Mouse (Mus musculus) forebrain, embryonic 10.5 days (tissue): ENCODE measurements around the gene Ksr2. TPM values are rescaled to one million over a fixed set of nuclear protein-coding genes. Genes with fewer than 3 reads are reported as not detected.

Experiments
- DNase-seq: peaks from one replicate; pipeline ENCODE4 v3.0.0-alpha.2; 2017; ENCODE audit warnings: low spot score; ENCODE audit errors: extremely low spot score
- H3K27ac ChIP-seq: fragments of 300-500 bp; sonication (generic); 2 replicates; pipeline ENCODE4 v1.5.1; 2016; ENCODE audit warnings: mild to moderate bottlenecking
- H3K27me3 ChIP-seq: fragments of 300-500 bp; sonication (generic); 2 replicates; pipeline ENCODE4 v1.6.1; 2016; ENCODE audit warnings: mild to moderate bottlenecking; ENCODE audit not compliant: poor library complexity, severe bottlenecking
- H3K36me3 ChIP-seq: fragments of 300-500 bp; sonication (generic); replicated peaks from 2 replicates; pipeline ENCODE4 v1.6.1; 2016; ENCODE audit warnings: mild to moderate bottlenecking, moderate library complexity
- H3K4me1 ChIP-seq: fragments of 300-500 bp; sonication (generic); 2 replicates; pipeline ENCODE4 v1.6.1; 2016
- H3K4me3 ChIP-seq: fragments of 300-500 bp; sonication (generic); 2 replicates; pipeline ENCODE4 v1.5.1; 2016; ENCODE audit warnings: mild to moderate bottlenecking, moderate library complexity
- H3K9me3 ChIP-seq: fragments of 300-500 bp; sonication (generic); 2 replicates; pipeline ENCODE4 v1.6.1; 2016; ENCODE audit warnings: mild to moderate bottlenecking, moderate library complexity
- WGBS: fragments of 180-500 bp; shearing (Covaris S2); methylation state at CpG from one replicate; pipeline ENCODE4 v1.1.7; 2016; 5-methylcytosine and 5-hydroxymethylcytosine counted together
- polyA plus RNA-seq: library from polyadenylated mRNA; unstranded; fragments of >200 nt; fragmentation: Nextera tagmentation; extraction: Ambion mirVana; gene quantifications from 2 replicates; pipeline ENCODE4 v1.2.1, GENCODE M21; 2016

Gene Ksr2
- polyA plus RNA-seq, 1 experiment from 2014 or later, result 0.40 TPM

DNA sequence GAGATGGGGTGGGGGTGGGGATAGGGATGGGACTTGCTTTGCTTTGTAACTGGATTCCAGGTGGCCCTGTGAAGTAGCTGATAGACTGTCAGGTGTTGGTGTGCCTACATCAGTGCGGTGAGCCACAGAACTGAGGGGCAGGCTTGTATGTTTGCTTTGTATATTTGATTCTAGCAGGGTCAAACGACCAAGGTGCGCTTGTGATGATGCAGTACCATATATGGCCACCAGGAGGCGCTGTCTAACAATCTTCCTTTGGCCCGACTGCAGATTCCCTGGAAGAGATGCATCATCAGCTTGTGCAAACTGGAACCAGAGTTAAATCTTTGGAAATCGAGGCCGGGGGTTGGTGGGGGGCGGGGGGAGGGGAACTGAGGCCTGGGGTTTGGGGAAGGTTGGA, 102.8 kb downstream of the Ksr2 start:
- WGBS, result 5% methylated on average over 8 of the region's 8 CpGs
- no peaks in the 10 kb centered on the region for H3K36me3 ChIP-seq
- H3K4me3 ChIP-seq, result no peak overlapping the region
- no peak overlapping the region for H3K27ac ChIP-seq
- peak; percentile 81 for DNase-seq
- no peaks in the 10 kb centered on the region for H3K9me3 ChIP-seq
- H3K27me3 ChIP-seq, result no peaks in the 10 kb centered on the region
- H3K4me1 ChIP-seq, result no peaks in the 10 kb centered on the region

GRCm38 (mm10) chr5:117519858-117520495, 106.2 kb downstream of the Ksr2 start:
- Histone ChIP-seq H3K36me3 (no peaks in the 10 kb centered on the region), H3K4me3 (no peak overlapping the region), H3K4me1 (no peaks in the 10 kb centered on the region), H3K9me3 (no peaks in the 10 kb centered on the region), H3K27me3 (no peaks in the 10 kb centered on the region), H3K27ac (no peak overlapping the region)
- 41% methylated on average over 4 of the region's 4 CpGs for WGBS
- no peak for DNase-seq

GRCm38 (mm10) chr5:117521156-117521555, 107.4 kb downstream of the Ksr2 start:
- H3K27me3 ChIP-seq, result no peaks in the 10 kb centered on the region
- H3K4me1 ChIP-seq, result no peaks in the 10 kb centered on the region
- no peak for DNase-seq
- H3K36me3 ChIP-seq, result no peaks in the 10 kb centered on the region
- no peak overlapping the region for H3K27ac ChIP-seq
- WGBS, result 83% methylated on average over 4 of the region's 4 CpGs
- H3K9me3 ChIP-seq, result no peaks in the 10 kb centered on the region
- H3K4me3 ChIP-seq, result no peak overlapping the region

GRCm38 (mm10) chr5:117521701-117522100, 107.9 kb downstream of the Ksr2 start:
- no peaks in the 10 kb centered on the region for H3K9me3 ChIP-seq
- H3K4me3 ChIP-seq, result no peak overlapping the region
- DNase-seq, result no peak
- no peaks in the 10 kb centered on the region for H3K27me3 ChIP-seq
- H3K27ac ChIP-seq, result no peak overlapping the region
- 88% methylated on average over 4 of the region's 4 CpGs for WGBS
- no peaks in the 10 kb centered on the region for H3K4me1 ChIP-seq
- H3K36me3 ChIP-seq, result no peaks in the 10 kb centered on the region

- no peaks in the 10 kb centered on the region for H3K9me3 ChIP-seq
- no peak for DNase-seq
- no peaks in the 10 kb centered on the region for H3K36me3 ChIP-seq
- H3K27ac ChIP-seq, result no peak overlapping the region
- WGBS, result 78% methylated on average over 4 of the region's 4 CpGs
- H3K4me1 ChIP-seq, result no peaks in the 10 kb centered on the region
- H3K4me3 ChIP-seq, result no peak overlapping the region
- H3K27me3 ChIP-seq, result no peaks in the 10 kb centered on the region
Measured at GRCm38 (mm10) chr5:117522471-117522870, 108.7 kb downstream of the Ksr2 start.

- no peaks in the 10 kb centered on the region for H3K36me3 ChIP-seq
- 92% methylated on average over 10 of the region's 10 CpGs for WGBS
- no peaks in the 10 kb centered on the region for H3K9me3 ChIP-seq
- no peak overlapping the region for H3K27ac ChIP-seq
- no peaks in the 10 kb centered on the region for H3K4me1 ChIP-seq
- H3K27me3 ChIP-seq, result no peaks in the 10 kb centered on the region
- H3K4me3 ChIP-seq, result no peak overlapping the region
- no peak for DNase-seq
Measured at GRCm38 (mm10) chr5:117523010-117523409, 109.2 kb downstream of the Ksr2 start.

DNA sequence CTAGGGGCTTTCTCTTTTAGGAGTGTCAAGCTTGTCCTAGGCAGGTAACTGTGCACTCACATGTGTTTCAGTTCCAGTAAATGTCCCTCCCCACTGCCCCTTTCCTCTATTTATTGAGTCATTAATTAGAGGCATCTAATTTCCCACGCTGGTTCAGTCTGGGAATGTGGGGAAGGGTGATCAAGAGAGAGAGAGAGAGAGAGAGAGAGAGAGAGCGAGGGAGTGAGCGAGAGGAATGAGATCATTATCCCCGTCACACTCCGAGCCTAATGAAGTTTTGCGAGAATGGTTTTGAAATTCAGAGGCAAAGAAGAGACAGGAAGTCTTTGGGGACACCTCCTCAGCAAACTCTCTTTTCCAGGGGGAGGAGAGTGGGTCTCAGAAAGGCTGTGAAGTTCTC, 117.2 kb downstream of the Ksr2 start:
- Histone ChIP-seq H3K27ac (no peak overlapping the region), H3K9me3 (no peaks in the 10 kb centered on the region), H3K4me3 (no peak overlapping the region), H3K27me3 (peaks cover 39% of the 10 kb centered on the region), H3K36me3 (no peaks in the 10 kb centered on the region), H3K4me1 (peaks cover 31% of the 10 kb centered on the region)
- DNase-seq, result no peak
- WGBS, result 70% methylated on average over 6 of the region's 6 CpGs

DNA sequence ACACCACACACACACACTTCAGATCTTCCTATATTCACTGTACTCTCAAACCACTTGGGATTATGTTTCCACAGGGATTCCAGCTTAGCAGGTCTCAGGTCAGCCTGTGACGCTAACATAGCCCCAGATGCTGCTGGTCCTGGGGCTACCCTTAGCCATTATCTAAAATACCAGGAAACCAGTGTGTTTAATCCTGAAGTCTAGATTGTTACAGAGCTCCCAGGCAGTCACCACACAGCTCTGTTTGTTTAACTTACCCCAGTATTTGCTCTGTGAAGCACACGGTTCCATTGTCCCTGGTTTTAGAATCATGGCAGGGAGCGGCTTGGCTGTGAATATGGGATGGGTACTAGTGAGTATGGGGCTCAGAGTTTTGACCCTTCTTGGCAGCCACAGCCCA, 125.4 kb downstream of the Ksr2 start:
- Histone ChIP-seq H3K4me1 (peaks cover 19% of the 10 kb centered on the region), H3K27ac (no peak overlapping the region), H3K4me3 (no peak overlapping the region), H3K27me3 (peaks cover 24% of the 10 kb centered on the region), H3K9me3 (no peaks in the 10 kb centered on the region; the same call in 1 of the 2 replicates), H3K36me3 (no peaks in the 10 kb centered on the region)
- WGBS, result 78% methylated on average over 3 of the region's 3 CpGs
- DNase-seq, result no peak

DNA sequence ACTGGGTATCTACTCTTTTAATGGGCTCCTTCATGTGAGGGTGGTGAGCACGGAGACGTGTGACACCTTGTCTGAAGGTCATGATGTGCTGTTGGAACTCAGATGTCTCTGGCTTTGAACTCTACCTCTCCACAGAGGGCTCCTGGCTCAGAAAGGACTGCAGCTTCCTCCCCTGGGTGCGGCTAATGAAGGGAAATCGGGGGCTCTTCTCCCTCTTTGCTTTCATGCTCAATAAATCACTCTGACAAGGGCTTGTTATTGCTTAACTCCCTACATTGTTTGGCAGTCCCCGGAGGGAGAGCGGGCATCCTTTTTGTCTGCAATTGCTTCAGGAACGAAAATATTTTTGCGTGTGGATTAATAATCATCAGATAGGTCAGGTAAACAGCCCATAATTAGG, 127.9 kb downstream of the Ksr2 start:
- no peak for DNase-seq
- H3K9me3 ChIP-seq, result no peaks in the 10 kb centered on the region; the same call in 1 of the 2 replicates
- WGBS, result 91% methylated on average over 8 of the region's 8 CpGs
- peaks cover 15% of the 10 kb centered on the region for H3K4me1 ChIP-seq
- no peak overlapping the region for H3K4me3 ChIP-seq
- no peaks in the 10 kb centered on the region for H3K36me3 ChIP-seq
- no peak overlapping the region for H3K27ac ChIP-seq
- peaks cover 4% of the 10 kb centered on the region; the same call in 1 of the 2 replicates for H3K27me3 ChIP-seq

DNA sequence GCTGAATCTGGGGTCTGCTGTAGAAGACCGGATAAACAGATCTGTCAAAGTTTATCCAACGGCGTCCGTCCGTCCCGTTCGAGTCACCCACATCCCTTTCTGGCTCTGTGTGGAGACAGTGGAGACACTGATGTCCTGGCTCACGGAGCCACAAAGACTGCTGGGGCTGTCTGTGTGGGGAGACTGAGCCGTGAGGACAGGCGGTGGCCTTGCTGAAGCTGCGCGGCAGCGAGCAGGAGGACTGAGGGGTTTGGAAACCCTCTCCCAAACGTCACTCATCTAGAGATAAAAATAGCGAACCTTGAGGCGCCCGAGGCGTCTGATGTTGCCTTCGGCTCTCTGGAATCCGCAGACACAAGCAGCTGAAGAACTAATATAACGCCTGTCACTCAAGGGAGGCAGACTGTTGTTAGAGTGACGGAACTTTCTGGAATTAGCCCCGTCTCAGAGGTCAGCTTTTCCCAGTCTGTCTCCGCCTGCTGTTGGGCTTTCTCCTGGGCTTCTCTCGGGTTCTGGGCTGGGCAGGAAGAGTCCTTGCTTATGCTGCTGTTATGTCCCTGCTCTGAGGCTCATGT, 133.0 kb downstream of the Ksr2 start:
- Histone ChIP-seq H3K27ac (no peak overlapping the region), H3K27me3 (no peaks in the 10 kb centered on the region), H3K4me1 (no peaks in the 10 kb centered on the region), H3K36me3 (no peaks in the 10 kb centered on the region), H3K4me3 (no peak overlapping the region), H3K9me3 (peaks cover under 1% of the 10 kb centered on the region; the same call in 1 of the 2 replicates)
- DNase-seq, result no peak
- 90% methylated on average over 25 of the region's 25 CpGs for WGBS

- Histone ChIP-seq H3K36me3 (no peaks in the 10 kb centered on the region), H3K4me1 (no peaks in the 10 kb centered on the region), H3K4me3 (no peak overlapping the region), H3K27ac (no peak overlapping the region), H3K9me3 (peaks cover 9% of the 10 kb centered on the region; the same call in 1 of the 2 replicates), H3K27me3 (no peaks in the 10 kb centered on the region)
- no peak for DNase-seq
- WGBS, result 83% methylated on average over 9 of the region's 9 CpGs
Measured at GRCm38 (mm10) chr5:117550992-117551391, 137.2 kb downstream of the Ksr2 start.

DNA sequence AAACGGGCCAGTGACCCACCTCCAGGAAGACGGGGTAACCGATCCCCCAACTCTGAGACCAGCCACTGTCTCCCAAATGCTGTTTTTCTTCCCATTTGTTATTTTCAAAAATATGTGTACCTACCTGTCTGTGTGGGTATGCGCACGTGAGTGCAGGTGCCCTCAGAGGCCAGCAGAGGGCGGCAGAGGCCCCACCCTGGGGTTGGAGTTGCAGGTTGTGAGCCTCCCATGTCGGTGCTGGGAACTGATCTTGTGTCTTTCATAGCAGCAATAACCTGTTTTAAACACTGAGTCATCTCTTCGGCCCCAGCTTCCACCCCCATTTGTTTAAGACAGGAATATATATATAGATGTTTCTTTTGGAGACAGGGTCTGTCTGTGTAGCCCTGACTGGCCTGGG, 138.3 kb downstream of the Ksr2 start:
- no peaks in the 10 kb centered on the region for H3K27me3 ChIP-seq
- no peak for DNase-seq
- no peak overlapping the region for H3K27ac ChIP-seq
- H3K4me1 ChIP-seq, result no peaks in the 10 kb centered on the region
- 95% methylated on average over 8 of the region's 8 CpGs for WGBS
- no peak overlapping the region for H3K4me3 ChIP-seq
- no peaks in the 10 kb centered on the region for H3K36me3 ChIP-seq
- peaks cover 9% of the 10 kb centered on the region; the same call in 1 of the 2 replicates for H3K9me3 ChIP-seq

- Histone ChIP-seq H3K9me3 (peaks cover 9% of the 10 kb centered on the region; the same call in 1 of the 2 replicates), H3K36me3 (no peaks in the 10 kb centered on the region), H3K4me3 (no peak overlapping the region), H3K27me3 (no peaks in the 10 kb centered on the region), H3K27ac (no peak overlapping the region), H3K4me1 (no peaks in the 10 kb centered on the region)
- no peak for DNase-seq
- WGBS, result 84% methylated on average over 4 of the region's 4 CpGs
Measured at GRCm38 (mm10) chr5:117554505-117554904, 140.7 kb downstream of the Ksr2 start.
